Mouse (Mus musculus) R1 (cell line): ENCODE measurements at regions not wholly inside any gene's neighbourhood (a gene's known extent, or its start where the extent isn't known, plus 50 kb on each side); places are given as distances from the start of the nearest gene placed in this dataset.
"Not testable (repeated sequence)": the region's sequence is repeated elsewhere in the genome, so short reads cannot be mapped to it uniquely, and the experiment has no call there.

Experiments
- DNase-seq: peaks from one replicate; pipeline ENCODE4 v3.0.0-alpha.2; 2018; ENCODE audit warnings: low read depth, low spot score

- peak; percentile 78 for DNase-seq
These were observed 130.2 kb downstream of the Phlda1 start for GRCm38 (mm10) chr10:111636283-111636682.

GRCm38 (mm10) chr10:111637084-111637735, 131.1 kb downstream of the Phlda1 start:
- no peak for DNase-seq

GRCm38 (mm10) chr10:111639866-111640265, 133.8 kb downstream of the Phlda1 start:
- DNase-seq: peak; percentile 72

- no peak for DNase-seq
These were observed 136.6 kb downstream of the Phlda1 start for GRCm38 (mm10) chr10:111642683-111643082.

- not testable (repeated sequence) for DNase-seq
These were observed 147.7 kb downstream of the Phlda1 start for GRCm38 (mm10) chr10:111653773-111654172.

GRCm38 (mm10) chr10:111654364-111655226, 148.5 kb downstream of the Phlda1 start:
- no peak for DNase-seq

- DNase-seq: no peak
These were observed 152.7 kb downstream of the Phlda1 start for GRCm38 (mm10) chr10:111658828-111659227.

- no peak for DNase-seq
These were observed 156.6 kb downstream of the Phlda1 start for GRCm38 (mm10) chr10:111662665-111663064.

- DNase-seq: no peak
These were observed 159.7 kb downstream of the Phlda1 start for GRCm38 (mm10) chr10:111665834-111666233.

GRCm38 (mm10) chr10:111666963-111667362, 160.9 kb downstream of the Phlda1 start:
- no peak for DNase-seq

GRCm38 (mm10) chr10:111668639-111669038, 162.6 kb downstream of the Phlda1 start:
- no peak for DNase-seq

- DNase-seq: no peak
These were observed 163.6 kb downstream of the Phlda1 start for GRCm38 (mm10) chr10:111669658-111670057.

GRCm38 (mm10) chr10:111670666-111671065, 164.6 kb downstream of the Phlda1 start:
- DNase-seq: no peak

- peak; percentile 71 for DNase-seq
These were observed 166.6 kb downstream of the Phlda1 start for GRCm38 (mm10) chr10:111672454-111673316.

- DNase-seq: no peak
These were observed 167.2 kb downstream of the Phlda1 start for GRCm38 (mm10) chr10:111673317-111673610.

GRCm38 (mm10) chr10:111676255-111676654, 170.2 kb downstream of the Phlda1 start:
- no peak for DNase-seq

GRCm38 (mm10) chr10:111680919-111681318, 174.8 kb downstream of the Phlda1 start:
- DNase-seq: no peak

- no peak for DNase-seq
These were observed 178.6 kb downstream of the Phlda1 start for GRCm38 (mm10) chr10:111684409-111685346.

GRCm38 (mm10) chr10:111686585-111686984, 180.5 kb downstream of the Phlda1 start:
- DNase-seq: no peak

- DNase-seq: no peak
These were observed 183.5 kb downstream of the Phlda1 start for GRCm38 (mm10) chr10:111689587-111689986.

GRCm38 (mm10) chr10:111693762-111694161, 187.7 kb downstream of the Phlda1 start:
- DNase-seq: no peak
